Mouse (Mus musculus): ENCODE data around the gene Rin2.

The Rin2 gene

GRCm38 (mm10) chr2:145829231-145829630, 154.2 kb downstream of the Rin2 start:
- no peak for DNase-seq (ENCODE audit: low spot score)

DNA sequence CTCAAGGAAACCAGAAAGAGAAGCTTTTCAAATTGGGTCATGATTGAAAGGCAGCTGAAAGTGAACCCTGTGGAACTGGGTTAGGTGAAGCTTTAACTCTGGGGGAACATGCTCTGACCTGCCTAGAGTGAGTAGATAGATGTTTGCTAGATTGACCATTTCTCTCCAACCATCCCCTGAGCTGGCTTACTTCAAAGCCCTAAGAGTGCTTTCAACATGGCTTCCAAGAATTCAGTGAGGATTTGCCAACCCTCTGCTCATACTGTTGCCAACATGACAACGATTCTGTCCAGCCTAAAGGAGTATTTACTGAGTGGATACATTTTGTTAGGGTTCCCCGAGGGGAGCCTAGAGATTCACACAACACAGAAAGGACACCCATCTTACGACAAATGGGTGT, 155.4 kb downstream of the Rin2 start:
- no peak for DNase-seq (ENCODE audit: low spot score)

- no peak for DNase-seq (ENCODE audit: low spot score)
Observed at GRCm38 (mm10) chr2:145831949-145832835, 157.2 kb downstream of the Rin2 start.

DNA sequence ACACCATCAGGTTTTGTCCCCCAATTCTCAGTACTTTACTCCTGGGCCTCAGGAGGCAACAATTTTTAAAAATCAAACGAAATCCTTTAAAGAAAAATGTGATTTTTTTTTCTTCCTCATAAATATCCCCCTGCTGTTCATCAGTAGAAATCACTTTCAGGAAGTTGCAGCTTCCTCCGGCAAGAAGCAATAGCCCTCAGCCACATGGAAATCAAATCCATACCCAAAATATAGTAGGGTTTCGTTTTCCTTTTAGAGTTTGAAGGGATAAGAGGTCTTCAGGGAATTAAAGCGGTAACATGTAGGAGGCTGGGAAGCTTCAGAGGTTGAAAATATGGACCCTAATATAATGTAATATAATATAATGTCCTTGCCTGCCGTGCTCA, 157.8 kb downstream of the Rin2 start:
- no peak for DNase-seq (ENCODE audit: low spot score)

GRCm38 (mm10) chr2:145833341-145833740, 158.3 kb downstream of the Rin2 start:
- DNase-seq (ENCODE audit: low spot score): no peak

GRCm38 (mm10) chr2:145835920-145836319, 160.9 kb downstream of the Rin2 start:
- DNase-seq (ENCODE audit: low spot score): no peak

DNA sequence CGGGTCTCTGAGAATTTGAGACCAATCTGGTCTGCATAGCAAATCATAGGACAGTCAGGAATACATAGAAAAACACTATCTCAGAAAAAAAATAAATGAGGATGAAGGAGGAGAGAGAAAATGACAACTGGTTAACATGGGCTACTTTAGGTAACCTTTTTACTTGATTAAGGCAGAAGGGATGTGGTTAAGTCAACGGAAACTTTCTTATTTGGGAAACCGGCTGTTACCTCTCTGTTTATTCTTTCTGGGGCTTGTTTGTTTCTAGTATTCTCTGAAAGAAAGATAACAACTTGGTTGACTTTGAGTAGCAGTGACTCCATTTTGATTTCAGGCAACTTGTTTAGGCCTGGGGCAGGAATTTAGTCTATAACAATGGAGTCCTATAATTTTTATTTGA, 163.7 kb downstream of the Rin2 start:
- DNase-seq (ENCODE audit: low spot score): no peak

GRCm38 (mm10) chr2:145839565-145840315, 164.7 kb downstream of the Rin2 start:
- no peak for DNase-seq (ENCODE audit: low spot score)

GRCm38 (mm10) chr2:145840320-145840719, 165.3 kb downstream of the Rin2 start:
- no peak for DNase-seq (ENCODE audit: low spot score)

DNA sequence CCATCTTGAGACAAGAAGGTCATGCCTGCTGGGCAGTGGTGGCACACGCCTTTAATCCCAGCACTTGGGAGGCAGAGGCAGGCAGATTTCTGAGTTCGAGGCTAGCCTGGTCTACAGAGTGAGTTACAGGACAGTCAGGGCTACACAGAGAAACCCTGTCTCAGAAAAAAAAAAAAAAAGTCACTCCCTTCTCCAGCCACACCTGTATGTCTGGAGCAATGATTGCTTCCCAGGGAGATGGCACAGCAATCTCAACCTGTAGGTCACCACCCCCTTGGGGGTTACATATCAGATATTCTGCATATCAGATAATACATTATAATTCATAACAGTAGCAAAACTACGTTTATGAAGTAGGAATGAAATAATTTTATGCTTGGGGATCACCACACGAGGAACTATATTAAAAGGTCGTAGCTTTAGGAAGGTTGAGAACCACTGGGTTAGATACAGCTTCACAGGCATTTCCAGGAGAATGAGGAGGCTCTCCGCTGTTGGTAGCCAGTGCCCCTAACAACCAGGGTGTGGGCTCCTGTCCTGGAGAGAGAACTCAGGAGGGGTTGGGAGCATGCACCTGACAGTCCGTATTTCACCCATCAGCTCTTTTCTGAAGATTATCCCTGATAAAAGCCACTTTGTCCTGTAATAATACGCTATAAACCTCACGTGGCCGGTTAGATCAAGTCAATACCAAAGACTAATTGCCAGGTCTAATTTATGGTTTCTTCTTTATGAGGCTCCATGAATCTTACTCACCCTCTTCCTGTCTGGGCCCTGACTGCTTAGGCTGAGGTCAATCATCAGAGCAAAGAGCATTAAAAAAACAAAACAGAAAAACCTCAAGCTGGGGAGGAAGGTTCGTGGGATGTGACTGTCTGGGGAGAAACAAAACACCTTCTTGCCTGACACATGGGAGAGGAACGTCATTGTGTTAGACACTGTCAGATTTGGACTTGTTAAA, 166.2 kb downstream of the Rin2 start:
- DNase-seq (ENCODE audit: low spot score): no peak

DNA sequence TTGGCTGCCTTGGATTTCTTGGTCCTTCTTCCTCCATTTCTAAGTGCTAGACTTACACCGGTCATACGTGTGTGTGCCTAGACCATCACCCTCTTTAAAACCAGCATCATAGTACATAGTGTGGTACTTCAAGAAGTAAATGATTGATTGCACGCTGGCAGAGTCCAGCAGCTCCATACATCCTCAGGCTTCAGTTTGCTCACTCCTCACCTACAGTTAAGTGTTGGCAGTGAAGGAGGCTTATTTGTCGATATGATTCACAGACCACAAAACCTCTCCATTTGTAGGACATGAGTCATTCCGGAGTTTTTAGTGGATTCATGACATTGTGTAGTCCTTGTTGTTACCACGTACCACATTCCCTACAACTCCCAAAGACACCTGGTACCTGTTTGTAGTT, 168.3 kb downstream of the Rin2 start:
- DNase-seq (ENCODE audit: low spot score): no peak

DNA sequence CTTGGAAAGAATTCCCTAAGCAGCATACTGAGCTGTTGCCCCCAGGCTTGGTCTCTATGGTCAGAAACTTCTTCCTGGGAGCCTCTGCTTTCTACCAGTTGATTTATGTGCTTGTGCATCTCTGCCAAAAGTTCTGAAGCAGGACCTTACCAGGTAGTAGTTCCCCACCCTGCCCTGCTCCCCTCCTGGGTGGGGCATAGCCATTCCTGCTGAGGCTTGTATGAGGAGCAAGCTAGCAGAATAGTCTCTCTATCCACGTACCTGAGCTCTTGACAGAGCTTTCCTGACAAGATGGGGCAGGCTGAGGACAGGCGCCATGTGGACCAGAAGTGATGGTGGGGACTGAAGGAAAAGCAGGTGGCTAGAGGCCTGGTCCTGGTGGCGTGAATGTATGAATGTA, 171.6 kb downstream of the Rin2 start:
- no peak for DNase-seq (ENCODE audit: low spot score)

- no peak for DNase-seq (ENCODE audit: low spot score)
Observed at GRCm38 (mm10) chr2:145849170-145849905, 174.3 kb downstream of the Rin2 start.

DNA sequence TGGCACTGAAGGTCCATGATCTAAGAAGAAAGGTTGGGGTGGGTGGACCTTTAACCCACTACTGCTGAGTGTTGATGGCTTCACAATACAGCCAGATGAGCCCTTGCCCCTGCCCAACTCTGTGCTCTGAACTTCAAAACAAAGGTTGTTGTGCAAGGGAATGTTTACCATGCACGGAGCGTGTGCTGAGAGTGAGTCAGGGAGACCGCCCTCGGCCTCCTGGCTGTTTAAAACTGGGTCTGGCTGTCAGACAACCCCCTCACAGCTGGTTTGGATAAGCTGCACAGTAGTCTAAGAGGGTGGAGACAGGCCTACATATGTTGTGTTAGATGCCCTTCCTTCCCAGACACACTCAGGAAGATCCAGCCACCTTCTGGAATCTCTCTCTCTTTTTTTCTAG, 175.8 kb downstream of the Rin2 start:
- no peak for DNase-seq (ENCODE audit: low spot score)

DNA sequence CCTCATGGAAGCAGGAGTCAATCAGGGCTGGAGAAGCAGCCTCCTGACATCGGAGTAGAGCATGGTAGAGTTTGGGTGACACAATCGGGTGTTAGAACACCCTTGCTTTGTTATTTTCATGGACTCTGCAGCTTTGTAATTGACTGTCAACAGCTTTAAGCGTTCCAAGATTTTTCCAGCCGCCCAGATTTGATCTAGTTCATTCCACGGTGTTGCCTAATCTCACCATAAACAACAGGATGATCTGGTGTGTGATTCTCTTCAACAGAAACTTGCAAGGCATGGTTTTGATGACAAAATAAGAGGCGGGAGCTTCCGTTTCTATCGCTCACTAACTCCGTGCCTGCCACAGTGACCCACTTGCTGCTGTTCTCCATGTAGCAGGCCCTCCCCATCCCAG, 180.8 kb downstream of the Rin2 start:
- DNase-seq (ENCODE audit: low spot score): no peak

GRCm38 (mm10) chr2:145857864-145858263, 182.8 kb downstream of the Rin2 start:
- no peak for DNase-seq (ENCODE audit: low spot score)

DNA sequence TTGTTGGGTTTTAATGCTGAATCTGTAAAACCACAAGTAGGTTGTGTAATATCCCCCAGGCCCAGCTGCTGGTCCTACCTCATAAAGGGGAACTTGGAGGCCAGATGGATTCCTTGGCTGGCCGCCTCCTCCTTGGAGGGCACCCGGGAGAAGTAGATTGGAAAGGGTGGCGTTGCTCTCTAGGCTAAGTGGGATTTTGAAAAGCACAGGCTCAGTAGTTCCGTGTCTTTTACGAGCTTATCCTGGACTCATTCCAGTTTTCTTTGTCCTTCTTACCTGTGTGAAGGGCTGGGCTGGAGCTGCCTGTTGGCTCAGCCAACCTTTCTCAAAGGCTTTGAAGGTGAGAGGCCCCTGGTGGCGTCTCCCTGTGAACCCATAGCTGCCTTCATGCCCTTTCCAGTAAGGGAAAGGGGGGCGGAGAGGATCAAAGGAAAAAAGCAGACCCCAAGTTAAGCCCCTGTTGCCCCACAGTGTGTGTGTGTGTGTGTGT, 184.5 kb downstream of the Rin2 start:
- no peak for DNase-seq (ENCODE audit: low spot score)

DNA sequence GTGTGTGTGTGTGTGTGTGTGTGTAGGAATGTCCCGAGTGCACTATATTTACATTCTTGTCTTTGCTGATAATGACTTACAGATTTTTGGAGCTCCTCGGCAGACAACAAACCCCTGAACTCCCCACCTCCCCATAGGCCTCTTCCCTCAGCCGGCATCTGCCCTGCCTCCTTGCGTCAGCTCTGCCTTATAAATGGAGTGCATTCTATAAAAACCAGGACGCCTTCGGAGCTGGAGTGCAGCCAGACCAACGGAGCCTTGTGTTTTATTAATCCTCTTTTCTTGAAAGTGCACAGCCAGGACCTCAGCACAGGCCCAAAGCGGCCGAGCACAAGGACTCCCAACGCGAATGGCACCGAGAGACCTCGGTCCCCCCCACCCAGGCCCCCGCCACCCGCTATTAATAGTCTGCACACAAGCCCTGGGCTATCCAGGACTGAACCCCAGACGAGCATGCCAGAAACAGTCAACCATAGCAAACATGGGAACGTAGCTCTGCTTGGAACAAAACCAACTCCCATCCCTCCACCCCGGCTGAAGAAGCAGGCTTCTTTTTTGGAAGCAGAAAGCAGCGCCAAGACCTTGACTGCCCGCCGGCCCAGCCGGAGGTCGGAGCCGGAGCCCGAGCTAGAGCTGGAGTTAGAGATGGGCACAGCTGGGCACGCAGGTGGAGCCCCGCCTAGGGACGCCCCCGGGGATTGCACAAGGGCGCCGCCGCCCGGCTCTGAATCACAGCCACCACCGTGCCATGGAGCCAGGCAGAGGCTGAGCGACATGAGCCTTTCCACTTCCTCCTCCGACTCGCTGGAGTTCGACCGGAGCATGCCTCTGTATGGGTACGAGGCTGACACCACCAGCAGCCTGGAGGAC, 185.2 kb downstream of the Rin2 start:
- DNase-seq (ENCODE audit: low spot score): peak; percentile 51

DNA sequence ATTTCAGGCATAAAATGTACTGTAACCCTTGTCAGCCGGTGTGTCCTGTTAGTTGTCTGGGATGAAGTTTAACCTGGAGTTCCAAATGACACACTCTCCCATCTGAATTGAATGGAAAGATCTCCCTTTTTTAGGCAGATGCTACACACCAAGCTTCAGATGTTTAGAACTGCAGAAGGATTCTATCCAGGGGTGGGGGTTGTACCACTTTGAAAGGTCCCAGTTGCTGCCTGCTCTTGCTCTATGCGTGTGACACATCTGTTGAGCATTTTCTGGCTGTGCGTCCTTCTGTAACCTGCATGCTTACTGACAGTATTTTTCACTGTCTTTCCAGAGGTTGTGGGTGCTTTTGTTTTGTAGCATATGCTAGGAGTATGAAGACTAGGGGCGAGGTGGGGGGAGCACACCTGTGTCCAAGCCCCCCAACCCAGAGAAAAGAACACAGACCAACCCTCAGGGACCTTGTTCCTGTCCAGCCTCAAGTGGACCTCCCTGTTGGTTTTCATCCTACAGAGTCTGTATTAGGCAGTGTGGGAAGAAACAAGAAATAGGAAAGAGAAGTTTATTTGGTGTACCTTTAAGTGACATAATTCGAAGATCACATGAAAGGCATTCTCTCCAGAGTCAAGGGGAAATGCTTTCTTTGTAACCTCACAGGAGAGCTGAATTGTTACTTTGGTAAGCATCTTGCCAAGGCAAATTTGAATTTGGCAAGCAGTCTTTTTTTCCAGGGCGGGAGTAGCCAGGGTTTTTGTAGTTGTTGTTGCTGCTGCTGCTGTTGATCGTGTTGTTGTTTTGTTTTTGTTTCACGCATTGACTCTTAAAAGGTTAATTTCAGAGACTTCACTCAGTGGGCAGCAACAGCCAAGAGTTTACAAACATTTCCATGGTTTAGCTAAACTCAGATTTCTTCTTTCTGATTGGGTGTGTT, 186.4 kb downstream of the Rin2 start:
- DNase-seq (ENCODE audit: low spot score): no peak
